Mouse (Mus musculus) bone marrow macrophage, adult 2 months (primary cell): ENCODE measurements around the gene Noct.

Experiments
- CTCF ChIP-seq: IDR thresholded peaks from 2 replicates; pipeline ENCODE4 v1.5.1; 2012; ENCODE audit warnings: low read depth, mild to moderate bottlenecking, low read length, moderate library complexity
- POLR2A ChIP-seq: IDR thresholded peaks from 2 replicates; pipeline ENCODE4 v1.6.1; 2012; ENCODE audit warnings: mild to moderate bottlenecking, low read depth, low read length, borderline replicate concordance

DNA sequence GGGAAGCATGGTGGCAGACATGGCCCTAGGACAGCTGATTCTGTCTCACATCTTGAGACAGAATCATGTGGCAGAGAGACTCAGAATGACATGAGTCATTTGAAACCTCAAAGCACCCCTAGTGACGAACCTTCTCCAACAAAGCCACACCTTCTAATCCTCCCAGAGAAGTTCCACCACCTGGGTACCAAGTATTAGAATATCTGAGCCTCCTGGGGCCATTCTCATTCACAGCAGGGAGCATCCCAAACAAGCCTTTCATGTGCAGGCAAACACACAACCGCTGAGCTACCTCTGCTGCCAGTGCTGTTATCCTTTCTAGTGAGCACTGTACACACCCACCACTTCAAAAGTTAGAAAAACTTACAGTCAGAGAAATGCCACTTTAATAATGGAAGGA is 70.0 kb downstream of the Noct start:
- no peak for TF ChIP-seq CTCF
- no peak for TF ChIP-seq POLR2A
